Mouse (Mus musculus): ENCODE results near the gene Olfr738.

Gene Olfr738

GRCm38 (mm10) chr14:50407268-50407667 lies at the start of gene Olfr738:
Olfr738 (plus strand) TSS chr14:50407568.
- ChIA-PET CTCF (interaction anchor here in 1 of 4 experiments (0.6 kb wide), 1 partner anchor 669 kb away, joined by 4 read pairs; no protein-coding TSS in a partner anchor), POLR2A (no interaction called here)

GRCm38 (mm10) chr14:50357593-50357992 lies 49.8 kb upstream of the Olfr738 start, which contains the start of gene Tlr11:
Tlr11 (plus strand) TSS chr14:50357914.
- CTCF ChIA-PET: no interaction called here
- POLR2A ChIA-PET: no interaction called here

- ChIA-PET CTCF (no interaction called here), POLR2A (no interaction called here)
These were observed 46.9 kb upstream of the Olfr738 start for GRCm38 (mm10) chr14:50360480-50360879.

- CTCF ChIA-PET: no interaction called here
- POLR2A ChIA-PET: no interaction called here
These were observed 43.8 kb upstream of the Olfr738 start for GRCm38 (mm10) chr14:50363561-50363960.

GRCm38 (mm10) chr14:50380863-50381262 lies 26.5 kb upstream of the Olfr738 start, which contains the start of gene Olfr736:
Olfr736 (plus strand) TSS chr14:50381163.
- POLR2A ChIA-PET: no interaction called here
- CTCF ChIA-PET: no interaction called here

GRCm38 (mm10) chr14:50418326-50418725 lies 11.0 kb downstream of the Olfr738 start, which contains the start of gene Olfr739:
Olfr739 (plus strand) TSS chr14:50418626.
- ChIA-PET CTCF (no interaction called here), POLR2A (no interaction called here)

GRCm38 (mm10) chr14:50445245-50445644 lies 37.9 kb downstream of the Olfr738 start, which contains the start of gene Olfr740:
Olfr740 (plus strand) TSS chr14:50445545.
- ChIA-PET POLR2A (no interaction called here), CTCF (no interaction called here)

All from embryonic stem cell, embryonic (primary cell).